Mouse (Mus musculus): ENCODE measurements around the gene Ctdnep1.
A peak's percentile ranks its signal among the peaks of the same experiment; 100 is the strongest.

Gene Ctdnep1

DNA sequence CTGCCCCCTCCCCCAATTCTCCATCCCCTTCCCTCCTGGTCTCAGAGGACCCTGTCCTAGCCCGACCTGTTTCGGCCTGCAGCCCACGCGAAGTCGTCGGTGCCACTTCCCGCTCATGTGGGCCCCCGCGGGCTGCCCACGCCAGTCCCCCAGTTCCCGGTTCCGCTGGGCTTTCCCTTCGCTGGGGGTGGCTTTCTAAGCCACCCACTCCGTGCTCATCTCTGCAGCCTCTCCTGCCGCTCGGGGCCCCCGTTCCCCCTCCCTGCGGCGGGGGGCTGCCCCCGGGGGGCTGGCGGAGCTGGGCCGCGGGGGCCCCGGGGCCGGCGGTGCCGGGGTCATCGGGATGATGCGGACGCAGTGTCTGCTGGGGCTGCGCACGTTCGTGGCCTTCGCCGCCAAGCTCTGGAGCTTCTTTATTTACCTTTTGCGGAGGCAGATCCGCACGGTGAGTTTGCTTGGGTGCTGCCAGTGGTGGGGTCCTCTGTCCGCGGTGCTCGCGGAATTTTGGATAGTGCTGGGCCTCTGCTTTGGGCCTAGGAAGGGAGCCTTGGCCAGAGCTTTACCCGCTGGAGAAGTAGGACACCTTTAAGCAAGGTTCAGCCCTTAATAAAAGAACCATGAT, at the start of gene Ctdnep1:
Gene Ctdnep1 (plus strand): TSS at position 16 of the 622 bp plus-strand sequence.
- peak; percentile 27 for DNase-seq (ENCODE audit: inconsistent ontology term)

DNA sequence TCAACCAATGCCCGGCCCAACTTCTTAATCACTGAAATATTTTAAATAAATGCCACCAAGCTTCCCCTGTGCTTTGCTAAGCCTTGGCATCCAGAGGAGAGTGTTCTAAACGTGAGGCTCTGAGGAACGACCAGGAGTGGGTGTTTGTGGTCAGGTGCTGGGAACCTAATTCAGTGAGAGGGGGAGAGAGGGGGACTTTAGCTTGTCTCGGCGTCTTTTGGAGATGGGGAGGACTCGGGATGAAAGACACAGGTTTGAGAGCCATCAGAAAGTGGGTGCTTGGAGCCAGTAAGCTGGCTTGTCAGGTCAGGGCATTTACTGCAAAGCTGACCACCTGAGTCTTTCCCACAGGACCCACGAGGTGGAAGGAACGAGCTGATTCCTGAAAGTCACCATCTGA, 49.2 kb upstream of the Ctdnep1 start:
- DNase-seq (ENCODE audit: inconsistent ontology term) = no peak

DNA sequence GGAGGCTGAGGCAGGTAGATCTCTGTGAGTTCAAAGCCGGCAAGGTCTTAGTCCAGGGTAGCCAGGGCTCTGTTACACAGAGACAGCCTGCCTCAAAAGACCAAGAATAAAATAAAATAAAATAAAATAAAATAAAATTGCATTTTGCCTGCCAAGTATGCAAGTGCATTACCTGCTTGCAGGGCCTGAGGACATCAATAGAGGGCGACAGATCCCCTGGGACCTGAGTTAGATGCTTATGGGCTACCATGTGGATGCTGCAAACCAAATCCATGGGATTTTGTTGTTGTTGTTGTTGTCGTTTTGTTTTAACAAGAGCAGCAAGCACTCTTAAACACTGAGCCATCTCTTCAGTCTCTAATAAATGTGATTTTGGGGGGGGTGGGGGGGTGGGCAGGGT, 48.7 kb upstream of the Ctdnep1 start:
- DNase-seq (ENCODE audit: inconsistent ontology term) = no peak

GRCm38 (mm10) chr11:69933066-69933465, 47.9 kb upstream of the Ctdnep1 start:
- DNase-seq (ENCODE audit: inconsistent ontology term) = no peak

DNA sequence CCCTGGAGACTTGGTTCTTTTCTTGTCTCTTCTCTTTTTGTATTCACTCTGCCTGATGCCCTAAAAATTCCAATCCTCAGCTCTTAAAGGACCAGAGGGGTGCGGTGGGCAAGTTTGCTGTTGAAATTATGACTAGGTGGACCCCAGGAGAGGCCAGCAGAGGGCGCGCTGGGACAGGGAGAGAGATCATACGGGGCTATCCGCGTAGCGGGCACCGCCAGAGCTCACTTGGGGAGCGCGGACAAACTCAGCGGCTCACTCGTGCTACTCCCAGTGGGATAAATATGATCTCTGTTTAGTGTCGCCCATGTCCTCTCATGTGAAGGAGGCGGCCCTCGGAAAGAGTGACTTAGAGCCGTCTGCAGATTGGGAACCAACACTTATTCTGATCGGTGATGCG, 46.8 kb upstream of the Ctdnep1 start:
- peak; percentile 91 for DNase-seq (ENCODE audit: inconsistent ontology term)

DNA sequence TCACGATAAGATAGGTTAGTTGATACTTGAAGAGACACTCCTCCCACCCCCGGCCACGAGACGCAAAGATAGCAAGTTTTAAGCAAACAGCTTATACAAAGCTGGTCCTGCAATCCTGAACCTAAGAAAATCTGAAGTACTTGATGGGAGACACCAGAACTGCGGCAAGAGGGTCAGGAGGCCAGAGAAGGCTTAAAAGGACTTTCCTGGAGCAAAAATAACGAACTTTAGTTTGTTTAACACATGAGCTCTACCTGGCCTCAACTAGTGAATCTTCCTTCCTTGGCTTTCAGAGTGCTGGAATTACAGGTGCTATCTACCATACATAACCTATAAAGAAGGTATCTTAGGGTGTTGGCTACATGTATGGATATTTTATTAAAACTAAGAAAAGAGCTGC, 46.3 kb upstream of the Ctdnep1 start:
- peak; percentile 20 for DNase-seq (ENCODE audit: inconsistent ontology term)

- DNase-seq (ENCODE audit: inconsistent ontology term) = peak; percentile 85
These were observed 45.6 kb upstream of the Ctdnep1 start, which contains the start of gene Ybx2 for GRCm38 (mm10) chr11:69935137-69935879. Ybx2 (plus strand) TSS chr11:69935796.

- no peak for DNase-seq (ENCODE audit: inconsistent ontology term)
These were observed 44.8 kb upstream of the Ctdnep1 start for GRCm38 (mm10) chr11:69936156-69936555.

DNA sequence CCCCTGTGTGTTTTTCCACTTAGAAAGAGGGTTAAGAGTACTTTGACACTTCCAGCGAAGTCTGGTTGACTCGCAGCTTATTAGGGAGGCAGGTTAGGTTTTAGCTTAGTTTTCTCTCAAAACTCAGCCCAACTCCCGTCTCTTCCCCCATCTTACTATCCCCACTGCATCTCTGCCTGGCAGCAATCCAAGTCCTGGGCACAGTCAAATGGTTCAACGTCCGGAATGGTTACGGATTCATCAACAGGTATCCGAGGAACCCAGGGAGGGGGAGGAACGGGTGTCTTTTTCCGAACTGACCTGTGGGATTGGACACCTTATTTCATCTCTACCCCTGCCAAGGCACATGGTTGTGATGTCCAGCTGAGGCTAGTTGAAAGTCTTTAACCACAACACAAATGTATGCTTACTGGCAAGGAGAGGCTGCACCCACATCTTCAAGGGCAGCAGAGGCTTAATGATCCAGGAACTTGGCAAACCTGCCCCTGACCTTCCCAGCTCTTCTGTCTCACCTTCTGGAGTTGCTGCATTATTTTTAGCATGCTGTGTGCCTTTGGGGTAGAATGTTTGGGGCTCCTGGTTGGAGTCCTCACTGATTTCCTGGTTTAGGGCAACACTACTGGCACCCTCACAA, 44.1 kb upstream of the Ctdnep1 start:
- no peak for DNase-seq (ENCODE audit: inconsistent ontology term)

GRCm38 (mm10) chr11:69937385-69937784, 43.6 kb upstream of the Ctdnep1 start:
- no peak for DNase-seq (ENCODE audit: inconsistent ontology term)

GRCm38 (mm10) chr11:69937834-69938233, 43.1 kb upstream of the Ctdnep1 start:
- no peak for DNase-seq (ENCODE audit: inconsistent ontology term)

GRCm38 (mm10) chr11:69938401-69938979, 42.5 kb upstream of the Ctdnep1 start:
- DNase-seq (ENCODE audit: inconsistent ontology term) = no peak

- no peak for DNase-seq (ENCODE audit: inconsistent ontology term)
These were observed 41.8 kb upstream of the Ctdnep1 start for GRCm38 (mm10) chr11:69939181-69939580.

GRCm38 (mm10) chr11:69939731-69940130, 41.2 kb upstream of the Ctdnep1 start:
- DNase-seq (ENCODE audit: inconsistent ontology term) = no peak

GRCm38 (mm10) chr11:69940962-69941361, 40.0 kb upstream of the Ctdnep1 start:
- DNase-seq (ENCODE audit: inconsistent ontology term) = no peak

- DNase-seq (ENCODE audit: inconsistent ontology term) = no peak
These were observed 35.7 kb upstream of the Ctdnep1 start for GRCm38 (mm10) chr11:69945216-69945615.

DNA sequence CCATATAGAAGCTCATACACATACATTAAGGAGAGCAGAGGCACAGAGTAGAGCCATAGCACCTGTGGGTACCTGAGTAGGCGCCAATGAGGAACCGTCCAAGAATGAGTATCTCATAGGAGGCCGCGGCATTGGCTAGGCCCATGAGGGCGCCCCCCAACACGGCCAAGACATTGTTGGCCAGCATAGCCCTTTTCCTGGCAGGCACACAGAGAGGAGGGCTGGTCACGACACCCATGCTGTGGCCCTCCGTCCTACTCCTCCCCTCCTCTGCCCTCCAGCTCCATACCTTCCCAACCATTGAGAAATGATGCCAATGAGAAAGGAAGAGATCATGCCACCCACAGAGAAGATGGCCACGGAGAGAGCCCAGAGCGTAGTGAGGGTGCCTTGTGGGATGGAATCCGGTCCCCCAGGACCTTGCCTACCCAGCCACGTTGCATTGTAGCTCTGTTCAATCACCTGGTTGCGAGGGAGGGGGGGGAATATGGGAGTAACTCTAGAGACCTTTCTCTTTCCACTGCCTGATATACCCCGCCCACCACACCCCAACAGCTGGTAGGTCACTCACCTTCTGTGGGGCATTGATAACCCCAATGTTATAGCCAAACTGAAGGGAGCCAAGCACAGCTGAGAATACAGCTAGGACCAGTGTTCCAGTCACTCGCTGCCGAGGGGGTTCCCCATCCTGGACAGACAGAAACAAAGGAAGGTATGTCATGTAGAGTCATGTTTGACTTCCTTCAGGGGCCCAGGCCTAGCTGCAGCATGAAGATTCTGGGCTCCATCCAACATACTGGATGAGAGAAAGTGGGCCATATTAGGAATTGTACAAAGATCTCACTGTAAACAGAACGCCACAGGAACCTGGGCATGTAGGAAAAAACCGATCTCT, 34.7 kb upstream of the Ctdnep1 start:
- no peak for DNase-seq (ENCODE audit: inconsistent ontology term)

GRCm38 (mm10) chr11:69947337-69948065, 33.5 kb upstream of the Ctdnep1 start:
- DNase-seq (ENCODE audit: inconsistent ontology term) = no peak

DNA sequence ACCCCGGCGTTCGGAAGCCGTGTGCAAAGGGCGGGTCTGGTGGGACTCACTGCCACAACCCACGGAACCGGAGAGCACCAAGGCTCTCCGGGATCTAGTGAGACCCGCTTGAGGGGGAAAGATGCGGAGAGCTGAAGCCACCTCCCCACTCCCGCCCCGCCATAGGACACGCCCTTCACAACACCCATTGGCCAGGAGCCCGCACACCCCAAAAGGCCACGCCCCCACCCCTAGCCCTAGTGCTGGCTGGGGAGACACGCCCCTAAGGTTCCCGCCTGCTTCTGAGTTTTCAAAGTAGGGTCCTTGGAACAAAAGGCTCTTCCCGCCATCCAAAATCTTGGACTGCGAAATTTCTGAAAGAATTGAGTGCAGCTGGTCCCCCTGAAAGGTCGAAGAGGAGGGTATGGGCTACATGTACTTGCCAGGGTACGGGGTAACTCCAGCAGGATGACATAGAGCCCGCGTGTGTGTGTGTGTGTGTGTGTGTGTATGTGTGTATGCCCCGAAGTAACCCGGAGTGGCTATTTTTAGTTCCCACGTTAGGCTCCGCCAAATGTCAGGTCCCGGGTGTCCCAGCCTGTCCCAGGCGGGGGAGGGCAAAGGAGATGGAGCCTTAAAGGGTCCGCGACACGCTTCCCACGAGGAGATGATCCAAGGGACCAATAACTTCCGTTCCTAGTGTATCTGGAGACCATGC, 32.7 kb upstream of the Ctdnep1 start, which contains the start of gene Slc2a4:
Gene Slc2a4 (minus strand): TSS at position 123 of the 697 bp plus-strand sequence.
- peak; percentile 94 for DNase-seq (ENCODE audit: inconsistent ontology term)

DNA sequence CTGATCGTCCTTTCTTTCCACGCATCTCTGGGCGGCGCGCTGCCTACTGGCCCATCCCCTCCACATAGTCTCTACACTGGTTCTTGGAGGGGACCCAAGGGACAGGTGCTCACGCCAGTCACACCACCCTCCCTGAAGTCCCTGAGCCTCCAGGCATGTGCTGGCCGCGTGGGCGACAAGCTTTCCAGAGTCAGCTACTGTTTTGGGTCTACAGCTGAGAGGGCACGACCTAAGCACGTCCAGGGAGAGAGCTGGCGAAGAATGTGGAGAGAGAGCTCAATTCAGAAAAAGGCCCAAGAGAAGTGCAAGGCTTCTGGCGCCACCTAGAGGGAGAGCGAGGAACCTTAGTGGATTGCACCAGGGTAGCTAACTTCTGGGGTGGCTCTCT, 32.2 kb upstream of the Ctdnep1 start:
- peak; percentile 83 for DNase-seq (ENCODE audit: inconsistent ontology term)

Data from Muller cell, postnatal 12 days (primary cell).